Mouse (Mus musculus): ENCODE results near the gene Gm14391. TPM values are rescaled to one million over a fixed set of nuclear protein-coding genes. Genes with fewer than 3 reads are reported as not detected.
"Not testable (repeated sequence)": the region's sequence is repeated elsewhere in the genome, so short reads cannot be mapped to it uniquely, and the experiment has no call there.

Gm14391 gene
- total RNA-seq (2022): 100 to 1,000 TPM in 3 of 4 experiments, 10 to 100 TPM in 1; 96.0 to 126 (median 110) TPM

- not testable (repeated sequence) for DNase-seq (ENCODE audit: low spot score in 2 of 2)
Measured at GRCm38 (mm10) chr2:175206732-175207131, at the start of gene Gm14391. Gene Gm14391, minus strand, starts transcription at chr2:175206917.

- DNase-seq (ENCODE audit: low spot score in 2 of 2): not testable (repeated sequence)
Measured at GRCm38 (mm10) chr2:175179008-175179407, 27.7 kb downstream of the Gm14391 start.

- DNase-seq (ENCODE audit: low spot score in 2 of 2): no peak
Measured at GRCm38 (mm10) chr2:175176312-175176711, 30.4 kb downstream of the Gm14391 start.

- DNase-seq (ENCODE audit: low spot score in 2 of 2): not testable (repeated sequence)
Measured at GRCm38 (mm10) chr2:175175401-175176180, 31.1 kb downstream of the Gm14391 start, which contains the start of gene Gm14443. Gene Gm14443, minus strand, starts transcription at chr2:175175871.

GRCm38 (mm10) chr2:175174058-175174457, 32.7 kb downstream of the Gm14391 start:
- DNase-seq (ENCODE audit: low spot score in 2 of 2): not testable (repeated sequence)

GRCm38 (mm10) chr2:175172906-175173595, 33.7 kb downstream of the Gm14391 start:
- not testable (repeated sequence) for DNase-seq (ENCODE audit: low spot score in 2 of 2)

- DNase-seq (ENCODE audit: low spot score in 2 of 2): no peak
Measured at GRCm38 (mm10) chr2:175172123-175172522, 34.6 kb downstream of the Gm14391 start.

- DNase-seq (ENCODE audit: low spot score in 2 of 2): not testable (repeated sequence)
Measured at GRCm38 (mm10) chr2:175166870-175167269, 39.8 kb downstream of the Gm14391 start.

GRCm38 (mm10) chr2:175165110-175165509, 41.6 kb downstream of the Gm14391 start:
- DNase-seq (ENCODE audit: low spot score in 2 of 2): not testable (repeated sequence)

GRCm38 (mm10) chr2:175161438-175161837, 45.3 kb downstream of the Gm14391 start:
- not testable (repeated sequence) for DNase-seq (ENCODE audit: low spot score in 2 of 2)

GRCm38 (mm10) chr2:175158642-175159041, 48.1 kb downstream of the Gm14391 start:
- DNase-seq (ENCODE audit: low spot score in 2 of 2): no peak

- no peak for DNase-seq (ENCODE audit: low spot score in 2 of 2)
Measured at GRCm38 (mm10) chr2:175156696-175157095, 50.0 kb downstream of the Gm14391 start.

GRCm38 (mm10) chr2:175141993-175142295, 64.8 kb downstream of the Gm14391 start, which contains the start of gene Gm14399:
Gene Gm14399, minus strand, starts transcription at chr2:175142012.
- peak in 1 of 2 experiments; percentile 31 for DNase-seq (ENCODE audit: low spot score in 2 of 2)

- DNase-seq (ENCODE audit: low spot score in 2 of 2): peak in 1 of 2 experiments; percentile 21
Measured at GRCm38 (mm10) chr2:175141118-175141992, 65.4 kb downstream of the Gm14391 start.

Other genes with a start within 250 kb of the Gm14391 start
- 1 to 10 TPM in 3 of 4 experiments, under 1 TPM in 1; 0.67 to 3.2 (median 2.1) TPM for gene Gm14444, start 196.7 kb downstream of the Gm14391 start, total RNA-seq (2022)
- 1 to 10 TPM in 1 of 4 experiments, not detected in 3; 2.5 TPM for gene Gm14393, start 139.1 kb downstream of the Gm14391 start, total RNA-seq (2022)
- 10 to 100 TPM; 22.8 to 28.8 (median 27.4) TPM for gene Gm14399, start 64.9 kb downstream of the Gm14391 start, total RNA-seq (2022)
- 1 to 10 TPM; 6.1 to 8.8 (median 8.4) TPM for gene Gm14443, start 31.0 kb downstream of the Gm14391 start, total RNA-seq (2022)
- gene Gm14440, start 68.2 kb upstream of the Gm14391 start, total RNA-seq (2022): 10 to 100 TPM in 1 of 4 experiments, not detected in 3; 16.9 TPM
- 10 to 100 TPM; 61.9 to 81.5 (median 72.0) TPM for gene Gm4631, start 131.3 kb upstream of the Gm14391 start, total RNA-seq (2022)
- gene Zfp968, start 165.5 kb upstream of the Gm14391 start, total RNA-seq (2022): 1 to 10 TPM; 3.5 to 7.6 (median 5.6) TPM
- gene Gm4724, start 228.9 kb upstream of the Gm14391 start, total RNA-seq (2022): 10 to 100 TPM in 2 of 4 experiments, 1 to 10 TPM in 2; 7.7 to 13.9 (median 10.8) TPM